Mouse (Mus musculus) common myeloid progenitor, adult 5-6 weeks (primary cell): ENCODE results near the gene Fam117a. TPM values are rescaled to one million over a fixed set of nuclear protein-coding genes. Genes with fewer than 3 reads are reported as not detected.

Experiments
- ATAC-seq: replicated peaks from 2 replicates; pipeline ENCODE4 v1.8.0; 2016; ENCODE audit warnings: low read depth, mild to moderate bottlenecking, moderate TSS enrichment, inconsistent platforms; ENCODE audit not compliant: poor library complexity, severe bottlenecking
- total RNA-seq: library from RNA; stranded (forward); fragments of 200-1000, 187-1606 nt; gene quantifications from 2 replicates; pipeline ENCODE4 v1.2.3, GENCODE M21; 2017

Gene Fam117a
- total RNA-seq, 1 experiment from 2014 or later = 143 TPM

GRCm38 (mm10) chr11:95328629-95329028, 8.2 kb upstream of the Fam117a start:
- ATAC-seq = no peak

GRCm38 (mm10) chr11:95330662-95331061, 6.2 kb upstream of the Fam117a start:
- ATAC-seq = no peak

DNA sequence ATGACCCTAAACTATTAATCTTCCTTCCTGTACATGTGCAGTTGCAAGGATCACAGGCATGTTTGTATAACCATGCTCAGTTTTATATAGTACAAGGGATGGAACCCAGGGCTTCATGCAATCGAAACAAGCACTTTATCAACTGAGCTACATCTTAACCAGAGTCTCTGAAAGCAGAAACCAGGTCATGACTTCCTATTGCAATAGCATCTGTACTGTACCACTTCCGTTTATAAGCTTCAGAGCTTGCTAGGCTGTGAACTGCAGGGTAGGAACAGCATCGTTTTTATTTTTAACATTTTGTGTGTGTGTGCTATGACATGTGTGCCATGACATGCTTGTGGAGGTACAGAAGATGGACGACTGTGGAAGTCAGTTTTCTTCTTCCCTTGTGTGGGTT, 3.6 kb upstream of the Fam117a start:
- ATAC-seq = peak; percentile 27

- ATAC-seq = no peak; the same call in 1 of the 2 replicates
These were observed 3.0 kb upstream of the Fam117a start for GRCm38 (mm10) chr11:95333805-95334204.

GRCm38 (mm10) chr11:95334448-95335060, 2.3 kb upstream of the Fam117a start:
- ATAC-seq = no peak

DNA sequence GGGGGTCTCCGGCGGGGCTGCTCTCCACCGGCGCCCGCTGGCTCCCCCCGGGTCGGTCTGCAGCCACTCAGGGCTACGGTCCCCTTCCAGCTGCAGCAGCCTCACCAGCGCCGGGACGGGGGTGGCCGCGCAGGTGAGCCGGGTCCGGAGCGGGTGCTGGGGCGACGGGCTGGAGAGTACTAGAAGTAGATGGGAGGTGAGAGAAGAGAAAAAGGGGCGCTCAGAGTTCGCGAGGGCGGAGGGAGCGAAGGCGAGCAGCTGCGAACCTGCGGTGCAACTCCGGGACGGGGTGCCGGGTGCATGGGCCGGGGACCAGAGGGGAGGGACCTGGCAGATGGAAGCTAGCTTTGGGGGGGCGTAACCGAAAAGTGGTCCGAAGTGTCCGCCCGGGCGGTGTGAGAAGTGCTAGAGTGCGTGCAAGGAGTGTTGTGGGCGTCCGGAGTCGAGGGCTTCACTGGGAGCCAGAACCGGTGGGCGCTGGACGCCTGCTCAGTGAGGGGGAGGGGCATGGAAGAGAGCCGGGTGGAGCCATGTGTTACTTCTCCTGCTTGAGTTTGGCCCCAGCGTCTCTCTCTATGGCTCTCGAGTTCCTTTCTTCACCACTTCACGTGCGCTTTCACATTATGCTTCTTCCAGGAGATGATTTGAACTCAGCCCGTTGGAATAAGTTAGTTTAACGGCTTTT, 453 bp downstream of the Fam117a start:
- peak; percentile 26 for ATAC-seq

- ATAC-seq = no peak
These were observed 1.1 kb downstream of the Fam117a start for GRCm38 (mm10) chr11:95337846-95338342.

DNA sequence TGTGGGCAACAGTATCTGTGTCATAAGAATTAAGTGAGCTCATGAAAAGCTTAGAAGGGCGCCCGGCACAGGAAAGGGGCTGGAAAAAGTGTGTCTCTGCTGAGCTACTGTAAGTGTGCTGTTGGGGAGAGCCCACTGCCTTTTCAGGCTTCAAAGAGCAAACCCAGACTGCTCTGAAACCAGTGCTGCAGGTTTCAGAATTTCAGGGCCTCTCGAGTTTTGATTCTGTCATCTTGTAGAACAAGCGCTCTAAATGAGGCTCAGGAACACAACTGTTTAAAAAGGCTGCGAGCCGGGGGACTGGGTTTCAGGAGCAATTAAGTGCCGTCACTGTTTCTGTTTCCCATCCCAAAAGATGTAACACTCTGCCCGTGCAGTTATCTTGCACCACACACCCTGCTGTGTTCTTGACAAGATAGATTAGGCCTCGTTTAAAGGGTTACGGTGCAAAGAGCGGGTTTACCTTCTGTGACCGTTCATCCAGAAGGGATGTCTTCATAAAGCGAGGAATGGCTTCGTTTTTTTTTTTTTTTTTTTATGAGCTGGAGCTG, 2.7 kb downstream of the Fam117a start:
- ATAC-seq = peak; percentile 13; the same call in 1 of the 2 replicates

- no peak for ATAC-seq
These were observed 3.4 kb downstream of the Fam117a start for GRCm38 (mm10) chr11:95340259-95340658.

DNA sequence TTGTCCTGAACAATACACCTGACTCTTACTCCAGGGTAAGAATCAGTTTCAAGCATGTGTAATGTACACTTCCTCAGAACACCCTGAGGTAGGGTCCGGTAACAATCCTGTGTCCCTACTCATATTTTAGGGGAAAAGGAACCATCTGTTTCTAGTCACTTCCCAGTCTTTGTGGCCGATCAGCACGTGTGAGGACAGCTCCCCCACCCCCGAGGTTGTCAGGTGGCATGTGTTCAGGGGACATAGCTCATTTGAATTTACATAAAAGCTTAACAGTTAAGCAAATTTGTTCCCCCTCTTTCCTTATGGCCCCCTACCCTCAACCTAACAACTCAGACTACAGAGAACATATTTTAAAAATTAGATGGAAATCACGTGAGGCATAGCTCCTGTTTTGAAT, 3.8 kb downstream of the Fam117a start:
- no peak for ATAC-seq

- ATAC-seq = no peak
These were observed 6.4 kb downstream of the Fam117a start for GRCm38 (mm10) chr11:95343180-95343579.

- ATAC-seq = no peak
These were observed 7.4 kb downstream of the Fam117a start for GRCm38 (mm10) chr11:95344181-95344580.

DNA sequence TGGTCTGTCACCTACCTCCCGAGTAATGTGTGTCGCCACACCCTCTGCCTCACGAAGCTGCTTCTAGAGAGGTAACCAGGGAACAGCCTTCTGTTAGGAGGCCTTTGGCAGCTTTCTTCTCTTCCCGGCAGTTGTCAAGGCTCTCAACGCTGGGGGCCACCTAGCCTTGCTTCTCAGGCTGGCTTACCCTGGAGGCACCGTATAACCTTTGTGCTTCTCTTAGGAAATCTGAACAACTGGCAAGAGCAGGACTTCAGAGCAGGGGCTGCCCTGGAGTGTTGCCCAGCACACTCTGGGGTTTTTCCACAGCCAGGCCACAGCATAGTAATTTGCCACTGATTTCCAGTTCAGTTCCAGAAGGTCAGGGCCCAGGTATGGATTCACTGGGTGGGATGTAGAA, 13.5 kb downstream of the Fam117a start:
- no peak for ATAC-seq

DNA sequence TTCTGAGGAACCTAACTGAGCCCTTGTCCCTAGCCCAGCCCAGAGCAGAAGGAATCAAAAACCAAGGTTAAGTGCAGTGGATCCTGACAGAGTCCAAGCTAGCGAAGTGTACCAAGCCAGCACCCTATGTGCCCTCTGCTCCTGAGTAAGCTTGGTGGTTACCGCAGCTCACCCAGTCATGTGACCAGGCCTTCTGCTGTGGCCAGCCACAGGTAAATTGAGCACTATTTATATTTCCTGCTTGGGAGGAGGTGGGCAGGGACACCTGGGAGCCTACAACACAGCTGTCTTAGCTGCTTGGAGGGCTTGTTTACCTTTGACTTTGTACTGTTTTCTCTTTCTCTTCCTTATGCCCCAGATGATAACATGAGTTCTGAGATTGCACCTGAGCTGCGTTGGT, 14.1 kb downstream of the Fam117a start:
- ATAC-seq = no peak

DNA sequence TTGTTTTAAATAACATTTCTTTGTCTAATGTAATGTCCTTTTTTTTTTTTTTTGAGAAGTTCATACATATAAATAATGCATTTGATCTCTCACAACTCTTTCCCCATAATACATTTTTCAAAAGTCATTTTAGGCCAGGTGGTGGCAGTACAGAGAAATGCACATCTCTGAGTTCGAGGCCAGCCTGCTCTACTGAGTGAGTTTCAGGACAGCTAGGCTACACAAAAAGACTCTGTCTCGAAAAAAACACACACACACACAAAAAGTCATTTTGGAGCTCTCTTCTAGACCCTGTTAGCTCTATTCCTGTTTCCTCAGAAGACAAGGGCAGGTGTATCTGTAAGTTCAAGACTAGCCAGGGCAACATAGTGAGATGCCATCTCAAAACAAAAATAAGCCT, 15.9 kb downstream of the Fam117a start:
- no peak for ATAC-seq

GRCm38 (mm10) chr11:95353226-95353625, 16.4 kb downstream of the Fam117a start:
- 0 out of 2 replicates have a peak, but pooled peaks have one; percentile 7 for ATAC-seq

DNA sequence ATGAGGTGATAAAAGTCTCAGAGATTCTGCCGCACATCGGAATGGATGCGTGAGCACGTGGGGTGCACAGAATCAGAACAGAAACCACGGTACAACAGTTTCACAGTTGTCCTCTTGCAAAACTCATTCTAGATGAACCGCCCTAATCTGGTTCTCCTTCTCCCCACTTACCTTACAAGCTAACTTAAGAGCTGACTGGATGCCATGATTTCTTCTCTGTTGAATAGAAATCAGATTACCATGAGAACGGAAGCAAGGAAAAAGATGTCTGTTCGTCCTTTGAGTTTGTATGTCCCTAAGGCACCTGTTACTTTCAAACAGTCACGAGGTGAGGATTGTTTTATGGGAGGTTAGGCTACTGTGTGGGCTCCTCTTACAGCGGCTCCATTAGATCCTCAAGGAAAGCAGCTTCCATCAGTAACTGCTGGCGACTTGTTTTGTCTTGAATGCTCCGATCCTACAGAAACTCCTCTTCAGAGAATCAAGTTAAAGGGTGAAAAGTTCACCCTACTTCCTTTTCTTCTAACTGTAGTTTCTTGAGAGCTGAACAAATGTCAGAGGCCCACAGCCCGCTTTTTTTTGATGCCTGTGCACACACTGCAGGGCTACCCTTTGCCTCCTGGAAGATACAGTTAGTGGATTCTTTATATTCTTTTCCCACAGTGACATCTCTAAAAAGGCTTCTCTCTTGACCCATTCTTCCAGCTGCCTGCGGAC, 17.6 kb downstream of the Fam117a start:
- no peak for ATAC-seq

- ATAC-seq = no peak
These were observed 18.3 kb downstream of the Fam117a start for GRCm38 (mm10) chr11:95354945-95355660.

GRCm38 (mm10) chr11:95355661-95356011, 18.8 kb downstream of the Fam117a start:
- no peak for ATAC-seq

DNA sequence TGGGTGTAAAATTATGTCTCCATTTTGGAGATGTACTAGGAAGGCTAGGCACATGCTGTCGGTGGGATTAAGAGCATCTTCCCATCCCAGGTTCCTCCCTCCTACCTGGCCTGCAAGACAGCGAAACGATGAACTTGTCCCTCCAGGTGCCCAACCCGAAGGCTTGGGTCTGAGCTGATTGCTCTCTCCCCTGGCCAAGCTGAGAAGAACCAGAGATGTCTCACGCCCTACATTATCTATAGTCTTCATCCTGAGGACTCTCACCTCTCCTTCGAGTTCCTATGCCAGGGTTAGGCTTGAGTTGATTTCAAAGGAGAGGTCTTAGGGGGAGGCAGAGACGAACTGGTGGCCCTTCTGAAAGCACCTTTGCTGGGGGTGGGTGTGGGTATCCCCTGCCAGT, 19.2 kb downstream of the Fam117a start:
- no peak for ATAC-seq
